Mouse (Mus musculus) G1E-ER4 (cell line): ENCODE results near the gene Cst11. TPM values are rescaled to one million over a fixed set of nuclear protein-coding genes. Genes with fewer than 3 reads are reported as not detected.

Experiments used
- GATA1 ChIP-seq: IDR thresholded peaks from one replicate; pipeline ENCODE4 v1.8.0; 2012; ENCODE audit warnings: low read length, inconsistent platforms
- polyA plus RNA-seq: library from polyadenylated mRNA; stranded (reverse); fragments of >175 nt; gene quantifications from 2 replicates; pipeline ENCODE4 v1.2.3, GENCODE M21; 2012

Cst11 gene
- polyA plus RNA-seq, 1 experiment, result not detected

DNA sequence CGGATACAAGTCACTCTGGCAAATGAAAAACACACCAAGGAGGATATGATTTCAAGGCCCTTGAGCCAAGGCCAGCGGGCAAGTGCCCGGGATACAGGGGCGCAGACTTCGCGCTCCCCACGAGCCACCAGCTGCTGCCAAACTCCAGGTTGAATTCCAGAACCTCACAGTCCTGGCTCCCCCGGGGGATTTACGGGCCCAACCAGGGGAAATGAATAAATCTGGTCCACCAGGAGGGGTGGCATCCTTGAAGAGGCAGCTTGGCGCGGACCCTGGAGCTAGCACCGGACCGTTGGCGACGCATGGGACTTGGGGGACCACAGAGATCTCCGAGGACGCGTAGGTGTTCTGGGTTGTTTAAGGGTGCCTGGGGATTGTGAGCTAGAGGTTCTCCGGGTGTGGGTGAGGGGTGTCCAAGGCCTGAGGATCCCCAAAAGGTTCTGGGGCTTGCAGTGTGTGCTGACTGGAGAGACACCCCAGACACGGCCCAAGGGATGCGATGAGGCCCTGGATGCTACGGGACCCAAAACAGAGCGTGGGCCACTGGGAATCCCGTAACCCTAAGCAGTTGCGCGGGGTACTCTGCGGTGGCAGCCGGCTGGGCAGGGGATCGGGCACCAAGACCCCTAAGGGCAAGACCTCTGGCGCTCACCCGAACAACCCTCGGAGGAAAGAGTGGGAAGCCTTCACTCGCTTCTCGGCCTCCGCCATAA lies 39.5 kb downstream of the Cst11 start:
- no peak for TF ChIP-seq GATA1

DNA sequence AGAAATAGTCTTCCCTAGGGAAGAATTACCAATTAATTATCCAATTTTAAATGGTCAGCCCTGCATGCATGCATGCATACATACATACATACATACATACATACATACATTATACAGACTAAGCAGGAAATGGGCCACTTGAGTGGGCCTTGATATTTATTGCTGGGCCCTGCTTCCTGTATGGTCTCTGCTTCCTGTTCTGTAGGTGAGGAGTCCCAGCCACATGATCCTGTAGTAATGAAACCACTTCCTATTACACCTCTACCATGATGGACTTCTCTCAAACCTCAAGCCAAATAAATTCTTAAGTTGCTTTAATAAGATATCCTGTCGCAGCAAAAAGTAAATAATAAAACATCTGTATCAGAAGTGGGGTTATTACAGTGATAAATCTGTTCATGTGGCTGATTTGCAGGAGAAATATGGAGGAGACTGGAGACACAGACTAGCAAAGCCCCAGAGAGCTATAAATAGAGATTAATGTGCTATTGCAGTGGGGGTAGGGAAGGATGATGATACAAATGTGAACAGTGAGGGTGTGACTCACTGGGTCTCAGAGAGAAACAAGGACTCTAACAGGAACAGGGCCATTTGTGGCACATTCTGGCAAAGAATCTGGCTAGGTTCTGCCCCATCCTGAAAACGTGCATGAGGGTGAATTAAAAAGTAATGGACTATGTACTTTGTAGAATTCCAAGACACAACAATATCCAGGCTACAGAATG lies 51.9 kb downstream of the Cst11 start:
- TF ChIP-seq GATA1, result no peak

Other genes with a start within 250 kb of the Cst11 start
- 29.7 and 37.5 TPM in 2 replicates for gene Nxt1, start 98.9 kb downstream of the Cst11 start, polyA plus RNA-seq
- gene Gzf1, start 90.5 kb downstream of the Cst11 start, polyA plus RNA-seq, result 11.9 and 14.9 TPM in 2 replicates
- not detected in 2 replicates for gene Napb, start 39.0 kb downstream of the Cst11 start, polyA plus RNA-seq
- not detected in 2 replicates for gene Cstl1, start 21.1 kb downstream of the Cst11 start, polyA plus RNA-seq
- not detected in 2 replicates for gene 8030411F24Rik, start 10.5 kb upstream of the Cst11 start, polyA plus RNA-seq
- not detected in 2 replicates for gene Cst12, start 17.9 kb upstream of the Cst11 start, polyA plus RNA-seq
- not detected in 2 replicates for gene Cst8, start 27.3 kb upstream of the Cst11 start, polyA plus RNA-seq
- not detected in 2 replicates for gene Cst13, start 48.6 kb upstream of the Cst11 start, polyA plus RNA-seq
- not detected in 2 replicates for gene Cst9, start 63.6 kb upstream of the Cst11 start, polyA plus RNA-seq
- not detected in 2 replicates for gene 9230104L09Rik, start 93.5 kb upstream of the Cst11 start, polyA plus RNA-seq
- gene Cst3, start 104.2 kb upstream of the Cst11 start, polyA plus RNA-seq, result 103 and 150 TPM in 2 replicates
- gene Gm1330, start 231.8 kb upstream of the Cst11 start, polyA plus RNA-seq, result not detected in 2 replicates
- not detected in 2 replicates for gene Gm10750, start 245.7 kb upstream of the Cst11 start, polyA plus RNA-seq